In the genomic region with DNA sequence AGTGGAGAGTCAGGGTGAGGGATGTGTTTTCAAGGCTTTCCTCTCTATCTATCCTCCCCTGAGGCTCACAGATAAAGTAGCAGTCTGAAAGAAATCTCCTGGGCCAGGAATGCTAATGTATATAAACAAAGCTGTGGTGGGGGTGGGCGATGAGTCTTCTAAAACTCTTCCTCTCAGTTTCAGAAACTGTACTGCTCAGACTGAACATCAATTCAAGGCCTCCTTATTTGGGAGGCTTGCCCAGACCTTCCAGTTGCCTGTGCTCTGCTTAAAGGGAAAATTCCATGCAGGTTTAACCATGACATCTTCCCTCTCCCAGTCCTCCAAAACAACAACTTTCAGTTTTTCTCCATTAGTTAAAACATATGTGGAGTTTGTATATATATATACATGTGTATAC, we compare ENCODE assay signal across 27 mouse cellular contexts.
A peak's percentile ranks its signal among the peaks of the same experiment; 100 is the strongest.
DNase-seq lines count a peak whose midpoint lies in the region; ATAC-seq and TF ChIP-seq lines count a peak whose summit lies in the region.
"Had no signal": no experiment of that assay in that cellular context is flagged by ENCODE, and none has a peak within 500 bp of the region (broad histone marks: within the 10 kb centered on the region; RNA-seq: fewer than 3 reads in every experiment).

No protein-coding gene starts in this region.

- ATAC-seq in intestine, embryonic 15.5 days: peak; percentile 31; the same call in 1 of the 2 replicates
- ATAC-seq in intestine, postnatal 0 days: no peak
- ATAC-seq in midbrain, postnatal 0 days (ENCODE audit: low FRiP score): no peak
- ATAC-seq in midbrain, embryonic 14.5 days (ENCODE audit: low FRiP score, low TSS enrichment): no peak
- ATAC-seq: liver, embryonic 12.5 days; midbrain, embryonic 15.5 days had no signal

- no peaks in the 10 kb centered on the region for H3K27me3 ChIP-seq in intestine, embryonic 15.5 days (replicated peaks)
- H3K27me3 ChIP-seq in intestine, postnatal 0 days (replicated peaks; ENCODE audit: control insufficient read depth, insufficient read depth, low read length): no peaks in the 10 kb centered on the region
- no peaks in the 10 kb centered on the region for H3K27me3 ChIP-seq in midbrain, postnatal 0 days (ENCODE audit: insufficient read depth, low read length)
- no peaks in the 10 kb centered on the region for H3K27me3 ChIP-seq in midbrain, embryonic 14.5 days (ENCODE audit: control insufficient read depth, insufficient read depth, low read length)
- H3K27me3 ChIP-seq: embryonic facial prominence, embryonic 15.5 days; forebrain, embryonic 12.5 days; hindbrain, embryonic 13.5 days; limb, embryonic 13.5 days; liver, embryonic 12.5 days; midbrain, embryonic 15.5 days; stomach, embryonic 15.5 days had no signal

- H3K9ac ChIP-seq in intestine, embryonic 15.5 days: no peak overlapping the region
- H3K9ac ChIP-seq in intestine, postnatal 0 days (ENCODE audit: low read depth, low read length): no peak overlapping the region
- no peak overlapping the region for H3K9ac ChIP-seq in midbrain, postnatal 0 days (replicated peaks; ENCODE audit: low read length, poor library complexity, severe bottlenecking)
- no peak overlapping the region for H3K9ac ChIP-seq in midbrain, embryonic 14.5 days (replicated peaks; ENCODE audit: low read length)
- H3K9ac ChIP-seq: embryonic facial prominence, embryonic 15.5 days; forebrain, embryonic 12.5 days; hindbrain, embryonic 13.5 days; limb, embryonic 13.5 days; liver, embryonic 12.5 days; midbrain, embryonic 15.5 days; stomach, embryonic 15.5 days had no signal

- H3K27ac ChIP-seq in intestine, embryonic 15.5 days: no peak overlapping the region
- no peak overlapping the region for H3K27ac ChIP-seq in intestine, postnatal 0 days (ENCODE audit: low read depth, low read length)
- no peak overlapping the region for H3K27ac ChIP-seq in midbrain, postnatal 0 days (ENCODE audit: low read depth, low read length)
- H3K27ac ChIP-seq in midbrain, embryonic 14.5 days (replicated peaks; ENCODE audit: low read depth, low read length): no peak overlapping the region
- H3K27ac ChIP-seq: embryonic facial prominence, embryonic 10.5 days; embryonic facial prominence, embryonic 15.5 days; forebrain, embryonic 12.5 days; hindbrain, embryonic 13.5 days; limb, embryonic 13.5 days; liver, embryonic 12.5 days; midbrain, embryonic 15.5 days; stomach, embryonic 15.5 days had no signal

- no peak overlapping the region for H3K4me2 ChIP-seq in intestine, embryonic 15.5 days (replicated peaks)
- H3K4me2 ChIP-seq in intestine, postnatal 0 days (replicated peaks; ENCODE audit: low read depth): no peak overlapping the region
- no peak overlapping the region for H3K4me2 ChIP-seq in midbrain, postnatal 0 days (ENCODE audit: low read depth, low read length, poor library complexity, severe bottlenecking)
- H3K4me2 ChIP-seq in midbrain, embryonic 14.5 days (ENCODE audit: low read length): no peak overlapping the region
- H3K4me2 ChIP-seq: embryonic facial prominence, embryonic 15.5 days; forebrain, embryonic 12.5 days; heart, embryonic 11.5 days; hindbrain, embryonic 13.5 days; limb, embryonic 13.5 days; liver, embryonic 12.5 days; midbrain, embryonic 15.5 days; stomach, embryonic 15.5 days had no signal

- DNase-seq in adrenal gland, adult 8-10 months: peak; percentile 24
- no peak for DNase-seq in adrenal gland, adult 18-20 months (ENCODE audit: low spot score in 2 of 2)
- DNase-seq in midbrain, postnatal 0 days (ENCODE audit: low spot score): peak; percentile 3
- DNase-seq in midbrain, embryonic 14.5 days: no peak
- peak; percentile 11 for DNase-seq in right cerebral cortex, postnatal 14 days
- DNase-seq in kidney, postnatal 36 days: no peak
- DNase-seq: cerebellum, adult 18-20 months; cerebellum, postnatal 10 days; gastrocnemius, postnatal 36 days; heart, adult 18-20 months; heart, postnatal 36 days; kidney, adult 2 months; layer of hippocampus, postnatal 36 days; lung, adult 18-20 months; lung, postnatal 10 days had no signal

- no peaks in the 10 kb centered on the region for H3K36me3 ChIP-seq in intestine, embryonic 15.5 days
- H3K36me3 ChIP-seq in intestine, postnatal 0 days (ENCODE audit: control insufficient read depth, insufficient read depth): no peaks in the 10 kb centered on the region
- H3K36me3 ChIP-seq in midbrain, postnatal 0 days (ENCODE audit: insufficient read depth, low read length): no peaks in the 10 kb centered on the region
- H3K36me3 ChIP-seq in midbrain, embryonic 14.5 days (ENCODE audit: control insufficient read depth, insufficient read depth, low read length): no peaks in the 10 kb centered on the region
- H3K36me3 ChIP-seq: embryonic facial prominence, embryonic 10.5 days; embryonic facial prominence, embryonic 15.5 days; forebrain, embryonic 12.5 days; G1E; hindbrain, embryonic 13.5 days; limb, embryonic 13.5 days; liver, embryonic 12.5 days; midbrain, embryonic 15.5 days; stomach, embryonic 15.5 days had no signal

- WGBS in intestine, embryonic 15.5 days: 12% methylated on average over 1 of the region's 1 CpGs
- WGBS in intestine, postnatal 0 days: 29% methylated on average over 1 of the region's 1 CpGs
- 45% methylated on average over 1 of the region's 1 CpGs for WGBS in midbrain, postnatal 0 days
- WGBS in midbrain, embryonic 14.5 days: 64% methylated on average over 1 of the region's 1 CpGs

- no peaks in the 10 kb centered on the region for H3K9me3 ChIP-seq in intestine, embryonic 15.5 days
- no peaks in the 10 kb centered on the region for H3K9me3 ChIP-seq in intestine, postnatal 0 days (ENCODE audit: control insufficient read depth)
- no peaks in the 10 kb centered on the region for H3K9me3 ChIP-seq in midbrain, postnatal 0 days (ENCODE audit: low read length)
- no peaks in the 10 kb centered on the region for H3K9me3 ChIP-seq in midbrain, embryonic 14.5 days (ENCODE audit: control insufficient read depth, low read length)
- H3K9me3 ChIP-seq: embryonic facial prominence, embryonic 10.5 days; embryonic facial prominence, embryonic 15.5 days; forebrain, embryonic 12.5 days; G1E; hindbrain, embryonic 13.5 days; limb, embryonic 13.5 days; liver, embryonic 12.5 days; midbrain, embryonic 15.5 days; stomach, embryonic 15.5 days had no signal

- no peak for TF ChIP-seq CTCF in intestine, postnatal 0 days (IDR thresholded peaks at IDR 0.05; ENCODE audit: low read depth)
- no peak for TF ChIP-seq CTCF in midbrain, postnatal 0 days (IDR thresholded peaks at IDR 0.05)

- H3K4me3 ChIP-seq in intestine, embryonic 15.5 days (replicated peaks): no peak overlapping the region
- no peak overlapping the region for H3K4me3 ChIP-seq in intestine, postnatal 0 days (ENCODE audit: low read depth, low read length)
- H3K4me3 ChIP-seq in midbrain, postnatal 0 days (ENCODE audit: low read depth, low read length): no peak overlapping the region
- no peak overlapping the region for H3K4me3 ChIP-seq in midbrain, embryonic 14.5 days (replicated peaks; ENCODE audit: low read depth, low read length)
- H3K4me3 ChIP-seq: embryonic facial prominence, embryonic 10.5 days; embryonic facial prominence, embryonic 15.5 days; forebrain, embryonic 12.5 days; hindbrain, embryonic 13.5 days; limb, embryonic 13.5 days; liver, embryonic 12.5 days; midbrain, embryonic 15.5 days; stomach, embryonic 15.5 days had no signal

- H3K4me1 ChIP-seq in intestine, embryonic 15.5 days (replicated peaks): no peaks in the 10 kb centered on the region
- no peaks in the 10 kb centered on the region for H3K4me1 ChIP-seq in intestine, postnatal 0 days (replicated peaks; ENCODE audit: control insufficient read depth, insufficient read depth, low read length)
- H3K4me1 ChIP-seq in midbrain, postnatal 0 days (ENCODE audit: insufficient read depth, low read length): no peaks in the 10 kb centered on the region
- H3K4me1 ChIP-seq in midbrain, embryonic 14.5 days (ENCODE audit: control insufficient read depth, insufficient read depth, low read length): peaks cover 3% of the 10 kb centered on the region; the same call in 1 of the 2 replicates
- H3K4me1 ChIP-seq: embryonic facial prominence, embryonic 10.5 days; embryonic facial prominence, embryonic 15.5 days; forebrain, embryonic 12.5 days; hindbrain, embryonic 13.5 days; limb, embryonic 13.5 days; liver, embryonic 12.5 days; midbrain, embryonic 15.5 days; stomach, embryonic 15.5 days had no signal

Comparison
In these comparisons a context has a peak if more than half of its experiments do, and no peak if none do; other contexts are left out.
1. DNase-seq: peak in adrenal gland, adult 8-10 months (single experiment), midbrain, postnatal 0 days (single experiment) and right cerebral cortex, postnatal 14 days (single experiment); none in adrenal gland, adult 18-20 months (0 of 2), midbrain, embryonic 14.5 days (single experiment) and kidney, postnatal 36 days (0 of 2).